Mouse (Mus musculus) cerebellum, adult 11-12 months (tissue): Measurements from ENCODE around the gene Erc2.

Source experiments
- DNase-seq: peaks from one replicate; pipeline ENCODE4 v3.0.0; 2022

Gene Erc2

DNA sequence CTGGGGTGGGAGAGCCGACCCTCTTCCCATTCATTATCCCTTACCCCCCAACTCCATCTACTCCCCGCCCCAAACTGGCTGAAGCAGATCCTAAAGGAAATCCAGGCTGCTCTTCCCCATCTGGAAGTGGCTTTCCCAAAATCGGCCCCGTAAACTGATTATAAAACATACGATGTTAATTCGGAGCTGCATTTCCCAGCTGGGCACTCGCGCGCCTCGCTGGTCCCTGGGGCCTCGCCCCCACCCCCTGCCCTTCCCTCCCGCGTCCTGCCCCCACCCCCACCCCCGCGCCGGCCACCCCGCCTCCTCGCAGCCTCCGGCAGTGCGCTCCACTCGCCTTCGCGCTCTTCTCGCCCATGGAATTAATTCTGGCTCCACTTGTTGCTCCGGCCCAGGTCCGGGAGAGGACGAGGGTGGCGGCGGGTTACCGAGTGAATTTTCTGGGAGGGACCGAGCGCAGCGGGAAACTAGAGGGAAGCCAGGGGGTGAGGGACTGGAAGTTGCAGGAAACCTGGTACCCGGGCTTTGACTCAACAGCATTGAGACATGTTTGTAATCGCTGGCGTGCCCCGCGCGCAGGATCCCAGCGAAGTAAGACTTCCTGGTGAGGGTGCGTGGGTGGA lies 888.9 kb downstream of the Erc2 start:
- DNase-seq, result no peak

DNA sequence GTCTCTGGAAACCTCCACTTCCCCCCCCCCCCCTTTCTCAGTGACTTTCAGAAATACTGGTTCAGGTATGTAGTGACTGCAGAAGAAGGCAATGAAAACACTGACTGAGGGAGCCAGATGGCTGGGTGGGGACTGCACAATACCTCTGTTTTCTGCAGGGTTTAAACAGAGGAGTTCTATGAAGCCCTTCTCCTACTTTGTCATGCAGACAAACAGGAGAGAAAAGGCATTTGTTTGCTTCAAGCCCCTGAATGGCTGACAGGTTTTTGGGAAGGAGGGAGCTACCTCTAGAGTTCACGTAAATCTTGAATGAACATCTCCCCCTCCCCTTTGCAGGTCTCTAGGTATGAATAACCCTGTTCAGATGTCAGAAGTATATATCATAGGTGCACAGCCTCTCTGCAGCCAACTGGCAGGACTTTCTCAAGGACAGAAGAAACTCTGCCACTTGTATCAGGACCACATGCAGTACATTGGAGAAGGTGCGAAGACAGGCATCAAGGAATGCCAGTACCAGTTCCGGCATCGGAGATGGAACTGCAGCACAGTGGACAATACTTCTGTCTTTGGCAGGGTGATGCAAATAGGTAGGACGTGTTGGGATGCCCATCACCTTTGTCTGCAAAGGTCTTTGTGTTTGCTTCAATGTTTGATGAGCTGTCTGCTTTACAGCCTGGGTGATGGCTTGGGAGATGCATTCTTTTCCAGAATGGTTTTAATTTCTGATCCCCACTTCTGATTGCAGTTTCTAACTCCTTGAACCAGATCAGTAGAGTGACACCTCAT lies 890.8 kb downstream of the Erc2 start:
- no peak for DNase-seq

DNA sequence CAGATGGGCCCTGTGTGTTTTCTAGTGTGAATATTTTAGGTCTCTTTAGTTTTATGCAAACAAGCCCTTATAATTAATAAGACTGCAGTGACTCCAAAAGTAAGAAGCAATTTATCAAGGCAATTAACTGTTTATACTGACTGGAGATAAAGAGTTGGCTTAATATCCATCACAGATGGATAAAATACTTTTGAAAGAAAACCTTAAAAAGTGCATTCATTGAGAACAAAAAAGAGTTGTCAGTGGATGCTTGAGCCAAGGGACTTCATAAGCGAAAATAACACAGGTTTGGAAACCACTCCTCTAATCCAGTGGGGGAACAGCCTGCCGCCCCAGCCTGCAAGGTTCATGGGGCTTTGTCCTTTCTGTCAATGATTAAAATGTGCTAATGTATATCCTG lies 891.9 kb downstream of the Erc2 start:
- DNase-seq, result no peak

DNA sequence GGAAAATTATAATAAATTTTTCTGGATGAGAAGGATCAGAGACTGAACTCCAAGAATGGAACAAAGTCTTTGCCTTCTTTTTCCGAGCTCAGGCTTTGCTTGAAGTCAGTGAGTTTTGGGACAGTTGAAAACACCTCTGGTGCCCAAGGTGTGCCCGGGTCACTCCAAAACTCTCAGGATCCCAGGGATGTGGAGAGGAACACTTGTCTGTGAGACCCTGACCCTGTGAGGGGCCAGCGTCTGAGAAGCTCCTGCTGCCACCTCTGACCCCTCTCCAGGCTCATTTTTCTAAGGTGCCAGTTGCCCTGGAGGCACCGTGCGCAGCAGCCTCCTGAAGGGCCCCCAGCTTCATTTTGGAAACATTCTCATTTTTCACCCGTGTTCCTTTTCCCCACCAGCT lies 893.1 kb downstream of the Erc2 start:
- DNase-seq, result no peak

DNA sequence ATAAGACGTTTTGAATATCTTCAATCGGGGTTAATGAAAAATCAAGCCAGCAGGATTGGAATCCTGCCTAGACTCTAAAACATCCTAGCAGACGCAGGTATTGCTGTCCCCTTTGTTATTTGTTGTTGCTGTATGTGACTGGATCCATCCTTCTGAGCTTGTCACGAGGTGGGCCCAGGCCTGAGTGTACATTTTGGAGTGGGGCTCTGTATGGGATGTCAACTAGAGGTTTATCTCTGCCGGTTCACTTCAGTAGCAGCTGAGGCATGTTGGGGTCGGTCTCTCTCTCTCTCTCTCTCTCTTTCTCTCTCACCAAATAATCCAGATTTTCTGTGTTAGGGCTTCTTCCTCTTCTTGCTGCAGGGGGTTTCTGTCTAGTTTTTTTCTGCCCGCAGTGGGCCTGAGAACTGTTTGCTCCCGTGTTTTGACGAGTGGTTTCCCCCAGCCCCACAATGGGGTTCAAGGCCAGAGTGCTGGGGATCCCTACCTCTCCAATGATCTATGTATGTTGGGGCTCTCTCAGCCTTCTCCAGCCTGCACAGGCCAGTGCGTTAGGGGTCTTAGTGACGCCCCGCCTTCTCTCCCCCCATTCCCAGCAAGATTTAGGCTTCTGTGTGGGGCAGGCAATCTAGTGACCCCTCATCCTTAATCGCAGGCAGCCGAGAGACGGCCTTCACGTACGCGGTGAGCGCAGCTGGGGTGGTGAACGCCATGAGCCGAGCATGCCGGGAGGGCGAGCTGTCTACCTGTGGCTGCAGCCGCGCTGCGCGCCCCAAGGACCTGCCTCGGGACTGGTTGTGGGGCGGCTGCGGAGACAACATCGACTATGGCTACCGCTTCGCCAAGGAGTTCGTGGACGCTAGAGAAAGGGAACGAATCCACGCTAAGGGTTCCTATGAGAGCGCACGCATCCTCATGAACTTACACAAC lies 895.7 kb downstream of the Erc2 start:
- DNase-seq, result no peak

DNA sequence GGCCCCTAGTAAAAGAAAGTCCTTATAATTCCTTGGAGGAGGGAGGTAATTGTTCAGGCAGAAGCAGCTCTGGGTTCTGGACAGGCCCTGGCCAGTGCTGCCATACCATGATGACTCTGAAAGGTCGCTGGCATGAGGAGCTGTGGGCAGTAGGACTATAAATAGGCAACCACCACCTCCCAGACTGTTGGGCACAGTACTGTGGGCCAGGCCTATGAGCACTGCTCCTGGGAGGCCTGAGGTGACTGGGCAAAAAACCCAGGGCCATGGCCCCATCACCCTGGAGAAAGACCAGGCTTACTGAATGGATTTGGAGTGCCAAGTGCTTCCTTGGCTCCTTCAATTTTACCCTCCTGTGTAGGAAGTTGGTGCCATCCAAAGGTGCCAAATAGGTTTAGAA lies 898.9 kb downstream of the Erc2 start:
- no peak for DNase-seq

DNA sequence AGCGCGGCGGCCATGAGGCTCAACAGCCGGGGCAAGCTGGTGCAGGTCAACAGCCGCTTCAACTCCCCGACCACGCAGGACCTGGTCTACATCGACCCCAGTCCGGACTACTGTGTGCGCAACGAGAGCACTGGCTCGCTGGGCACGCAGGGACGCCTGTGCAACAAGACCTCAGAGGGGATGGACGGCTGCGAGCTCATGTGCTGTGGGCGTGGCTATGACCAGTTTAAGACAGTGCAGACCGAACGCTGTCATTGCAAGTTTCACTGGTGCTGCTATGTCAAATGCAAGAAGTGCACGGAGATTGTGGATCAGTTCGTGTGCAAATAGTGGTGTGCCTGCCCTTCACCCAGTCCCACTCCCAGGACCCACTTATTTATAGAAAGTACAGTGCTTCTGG lies 900.4 kb downstream of the Erc2 start:
- no peak for DNase-seq

DNA sequence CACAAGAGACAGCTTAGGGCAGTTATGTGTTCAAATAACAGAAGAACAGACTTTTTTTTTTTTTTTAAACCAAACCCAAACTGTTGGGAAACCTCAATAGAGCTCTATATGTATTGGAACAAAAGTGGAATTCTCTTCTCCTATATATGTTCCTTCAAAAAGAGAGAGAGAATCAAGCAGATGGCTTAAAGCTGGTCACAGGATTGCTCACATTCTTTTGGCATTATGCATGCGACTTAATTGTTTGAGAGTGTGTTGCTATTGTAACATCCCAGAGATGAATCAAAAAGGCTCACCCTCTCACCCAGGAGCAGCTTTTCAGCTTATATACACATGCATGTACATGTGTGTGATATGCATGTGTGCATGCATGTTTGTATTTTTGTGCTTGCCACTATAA lies 903.3 kb downstream of the Erc2 start:
- DNase-seq, result no peak
